ENCODE assay signal across 8 mouse cellular contexts in the genomic region with DNA sequence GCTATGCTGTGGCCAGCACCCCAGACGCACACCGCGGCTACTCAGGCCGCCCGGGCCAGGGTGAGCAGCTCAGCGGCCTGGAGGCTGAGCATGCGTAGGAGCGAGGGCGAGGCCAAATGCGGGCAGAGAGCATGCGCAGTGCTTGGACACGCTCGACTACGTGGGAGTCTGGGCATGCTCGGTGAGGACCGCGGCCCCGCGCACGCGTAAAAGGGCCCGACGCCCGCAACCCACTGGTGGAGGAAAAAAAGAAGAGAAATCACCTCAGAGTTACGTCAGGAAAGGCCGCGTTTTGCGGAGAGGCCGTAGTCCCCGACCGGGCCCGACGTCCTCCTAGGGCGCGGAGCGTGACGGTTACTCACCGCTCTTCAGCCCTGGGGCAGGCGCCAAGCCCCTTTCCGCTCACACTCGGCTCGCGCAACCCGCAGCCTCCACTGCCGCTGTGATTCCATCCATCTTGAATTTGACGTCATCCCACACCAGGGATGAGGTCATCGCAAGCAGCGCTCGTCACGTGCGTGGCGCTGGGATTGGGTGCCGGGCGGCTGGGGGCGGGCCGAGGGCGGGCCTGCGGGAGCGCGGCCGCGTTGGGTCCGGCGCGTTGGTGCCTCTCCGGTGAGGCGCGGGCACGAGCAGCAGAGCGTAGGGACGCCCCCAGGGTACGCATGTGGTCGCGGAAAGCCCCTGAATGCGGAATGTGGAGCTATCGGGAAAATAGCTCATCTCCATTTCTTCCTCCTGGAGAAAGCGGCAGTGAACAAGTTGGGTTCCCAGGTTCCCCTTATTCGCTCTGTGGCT. TPM values are rescaled to one million over a fixed set of nuclear protein-coding genes. Genes with fewer than 3 reads are reported as not detected.
DNase-seq lines count a peak whose midpoint lies in the region; ATAC-seq and TF ChIP-seq lines count a peak whose summit lies in the region.

A gene (minus strand): TSS at position 448 of the 798 bp plus-strand sequence.
A gene (minus strand): TSS at position 472 of the 798 bp plus-strand sequence.

- H3K9me3 ChIP-seq in heart, embryonic 10.5 days, result no peaks in the 10 kb centered on the region
- H3K9me3 ChIP-seq in kidney, embryonic 15.5 days (replicated peaks), result no peaks in the 10 kb centered on the region

- peak within 1 kb of the TSS; percentile 78 for H3K4me2 ChIP-seq in kidney, embryonic 15.5 days

- TF ChIP-seq CTCF in bone marrow macrophage, adult 2 months (IDR thresholded peaks at IDR 0.05; ENCODE audit: low read depth, low read length), result no peak
- TF ChIP-seq CTCF in embryonic fibroblast, embryonic 13.5 days (IDR thresholded peaks at IDR 0.05; ENCODE audit: borderline replicate concordance, insufficient read depth, low read length), result no peak

- under 1% methylated on average over 78 of the region's 78 CpGs for WGBS in heart, embryonic 10.5 days
- WGBS in kidney, embryonic 15.5 days, result under 1% methylated on average over 78 of the region's 78 CpGs

- H3K9ac ChIP-seq in kidney, embryonic 15.5 days, result peak within 1 kb of the TSS; percentile 93

- peak; percentile 99 for ATAC-seq in kidney, embryonic 15.5 days (replicated peaks; ENCODE audit: low FRiP score)
- peak; percentile 92 for ATAC-seq in monocyte, adult 5-6 weeks (replicated peaks; ENCODE audit: insufficient number of reproducible peaks, low FRiP score, low TSS enrichment, poor library complexity, severe bottlenecking)

- peak within 1 kb of the TSS; percentile 81 for H3K27ac ChIP-seq in bone marrow macrophage, adult 2 months (ENCODE audit: insufficient read depth, low read depth, low read length)
- peak within 1 kb of the TSS; percentile 90 for H3K27ac ChIP-seq in embryonic fibroblast, embryonic 13.5 days (ENCODE audit: insufficient read depth, low read length)
- peak within 1 kb of the TSS; percentile 96 for H3K27ac ChIP-seq in heart, embryonic 10.5 days
- H3K27ac ChIP-seq in kidney, embryonic 15.5 days, result peak within 1 kb of the TSS; percentile 99

- DNase-seq in A20 (ENCODE audit: low read depth, low spot score) (peak; percentile 97), liver (peak; percentile 95)
- peak; percentile 97 for DNase-seq in heart, embryonic 10.5 days (ENCODE audit: low spot score)
- peak; percentile 94 to 97 for DNase-seq in spleen, postnatal 4 days (ENCODE audit: low spot score in 2 of 2)

- peak within 1 kb of the TSS; percentile 84 for H3K4me3 ChIP-seq in bone marrow macrophage, adult 2 months (ENCODE audit: insufficient read depth, low read length)
- H3K4me3 ChIP-seq in embryonic fibroblast, embryonic 13.5 days (ENCODE audit: insufficient read depth, low read length), result peak within 1 kb of the TSS; percentile 60
- H3K4me3 ChIP-seq in heart, embryonic 10.5 days, result peak within 1 kb of the TSS; percentile 91
- peak within 1 kb of the TSS; percentile 91 for H3K4me3 ChIP-seq in kidney, embryonic 15.5 days (replicated peaks)

- no peaks in the 10 kb centered on the region for H3K27me3 ChIP-seq in heart, embryonic 10.5 days (ENCODE audit: insufficient read depth, poor library complexity, severe bottlenecking)
- H3K27me3 ChIP-seq in kidney, embryonic 15.5 days, result no peaks in the 10 kb centered on the region

- TF ChIP-seq POLR2A in bone marrow macrophage, adult 2 months (IDR thresholded peaks at IDR 0.05; ENCODE audit: borderline replicate concordance, low read depth, low read length), result no peak
- peak; percentile 93 for TF ChIP-seq POLR2A in embryonic fibroblast, embryonic 13.5 days (IDR thresholded peaks at IDR 0.05; ENCODE audit: low read depth, low read length)

- peaks cover 11% of the 10 kb centered on the region for H3K4me1 ChIP-seq in bone marrow macrophage, adult 2 months (ENCODE audit: control insufficient read depth, insufficient read depth, low read length)
- peaks cover 8% of the 10 kb centered on the region for H3K4me1 ChIP-seq in embryonic fibroblast, embryonic 13.5 days (ENCODE audit: control insufficient read depth, insufficient read depth, low read length)
- peaks cover 29% of the 10 kb centered on the region for H3K4me1 ChIP-seq in heart, embryonic 10.5 days
- peaks cover 12% of the 10 kb centered on the region for H3K4me1 ChIP-seq in kidney, embryonic 15.5 days

- 0 out of 2 replicates have a peak, but pooled peaks cover 3% of the 10 kb centered on the region for H3K36me3 ChIP-seq in heart, embryonic 10.5 days
- peaks cover 8% of the 10 kb centered on the region; the same call in 1 of the 2 replicates for H3K36me3 ChIP-seq in kidney, embryonic 15.5 days

RNA-seq across cellular contexts. Expression of the first gene that starts in this region (rescaled TPM):
- polyA plus RNA-seq in bone marrow macrophage, adult 2 months (2012; ENCODE audit: insufficient read depth, insufficient read length, missing spikeins), result 12.3 and 13.4 TPM in 2 replicates
- 18.7 and 30.3 TPM in 2 replicates for polyA plus RNA-seq in embryonic fibroblast, embryonic 13.5 days (2011; ENCODE audit: insufficient read length, low read depth, missing spikeins)
- 16.3 and 18.4 TPM in 2 replicates for polyA plus RNA-seq in heart, embryonic 10.5 days (2016; fragmentation: Nextera tagmentation; extraction: Ambion mirVana)
- polyA plus RNA-seq in kidney, embryonic 15.5 days (2015; fragmentation: Nextera tagmentation; extraction: Ambion mirVana), result 19.5 TPM in 2 replicates
- total RNA-seq in monocyte, adult 5-6 weeks (2017), result 5.3 to 20.3 TPM (median 14.5 TPM) in 3 replicates

RNA-seq across cellular contexts. Expression of the second gene that starts in this region (rescaled TPM):
- 13.8 and 16.2 TPM in 2 replicates for polyA plus RNA-seq in bone marrow macrophage, adult 2 months (2012; ENCODE audit: insufficient read depth, insufficient read length, missing spikeins)
- 18.4 and 20.4 TPM in 2 replicates for polyA plus RNA-seq in embryonic fibroblast, embryonic 13.5 days (2011; ENCODE audit: insufficient read length, low read depth, missing spikeins)
- 10.1 and 10.2 TPM in 2 replicates for polyA plus RNA-seq in heart, embryonic 10.5 days (2016; fragmentation: Nextera tagmentation; extraction: Ambion mirVana)
- polyA plus RNA-seq in kidney, embryonic 15.5 days (2015; fragmentation: Nextera tagmentation; extraction: Ambion mirVana), result 13.1 and 14.1 TPM in 2 replicates
- 24.7 to 36.9 TPM (median 35.7 TPM) in 3 replicates for total RNA-seq in monocyte, adult 5-6 weeks (2017)

Comparison
In these comparisons a context has a peak if more than half of its experiments do, and no peak if none do; other contexts are left out.
1. Peak in every context shown above with its lines: DNase-seq, ATAC-seq, H3K4me3 ChIP-seq and H3K27ac ChIP-seq.